21 mouse cellular contexts compared by ENCODE assay signal in the genomic region with DNA sequence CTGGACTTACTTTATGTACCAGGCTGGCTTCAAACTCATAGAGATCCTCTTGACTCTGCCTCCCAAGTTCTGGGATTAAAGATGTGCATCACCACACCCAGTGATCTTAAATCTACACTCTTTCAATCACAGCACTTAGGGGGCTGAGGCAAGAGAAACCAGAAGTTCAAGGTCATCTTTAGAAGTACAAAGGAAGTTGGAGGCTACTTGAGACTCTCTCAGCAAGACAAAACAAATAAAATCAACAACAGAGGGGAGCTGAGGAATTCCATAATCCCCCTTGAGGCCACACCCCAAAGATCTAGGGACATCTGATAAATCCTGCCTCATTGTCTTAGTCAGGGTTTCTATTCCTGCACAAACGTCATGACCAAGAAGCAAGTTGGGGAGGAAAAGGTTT. TPM values are rescaled to one million over a fixed set of nuclear protein-coding genes. Genes with fewer than 3 reads are reported as not detected.
A peak's percentile ranks its signal among the peaks of the same experiment; 100 is the strongest.
DNase-seq lines count a peak whose midpoint lies in the region; TF ChIP-seq lines count a peak whose summit lies in the region.
"Had no signal": no experiment of that assay in that cellular context is flagged by ENCODE, and none has a peak within 500 bp of the region (broad histone marks: within the 10 kb centered on the region; RNA-seq: fewer than 3 reads in every experiment).

No protein-coding gene starts in this region.

- H3K4me1 ChIP-seq in kidney, adult 2 months (ENCODE audit: control insufficient read depth, insufficient read depth, low read length) = peaks cover 12% of the 10 kb centered on the region
- peaks cover 14 to 16% of the 10 kb centered on the region in 2 experiments for H3K4me1 ChIP-seq in ES-E14 (ENCODE audit: control insufficient read depth in 2 of 2, insufficient read depth in 2 of 2, low read length in 2 of 2, poor library complexity in 1 of 2)
- H3K4me1 ChIP-seq: embryonic facial prominence, embryonic 12.5 days; forebrain, embryonic 13.5 days had no signal

- no peak for DNase-seq in kidney, adult 2 months
- no peak for DNase-seq in kidney, postnatal 4 days
- DNase-seq in ES-CJ7 (ENCODE audit: low read depth, low spot score) (peak; percentile 92), ES-E14 (ENCODE audit: low read depth, low spot score) (peak; percentile 42), ZHBTc4 (ENCODE audit: low read depth, low spot score) (peak; percentile 87)
- DNase-seq in cerebellum, adult 11 months = no peak
- no peak for DNase-seq in embryo, embryonic 11 days
- DNase-seq: adrenal gland, adult 2 months; adrenal gland, postnatal 10 days; adrenal gland, postnatal 25 days; cerebellum, adult 11-12 months; cerebellum, adult 2 months; cerebellum, adult 9-10 months; cerebellum, postnatal 14 days; cerebellum, postnatal 36 days; forebrain, postnatal 0 days had no signal

- H3K27ac ChIP-seq in kidney, adult 2 months (ENCODE audit: insufficient read depth, low read depth, low read length) = peak overlapping the region; percentile 89; the same call in 1 of the 2 replicates
- H3K27ac ChIP-seq in ES-E14 (ENCODE audit: insufficient read depth, low read depth, low read length, poor library complexity, severe bottlenecking) = no peak overlapping the region
- H3K27ac ChIP-seq: embryonic facial prominence, embryonic 10.5 days; embryonic facial prominence, embryonic 12.5 days; forebrain, embryonic 13.5 days; forebrain, embryonic 15.5 days had no signal

- no peak for TF ChIP-seq CTCF in kidney, adult 2 months (conservative IDR thresholded peaks at IDR 0.05; ENCODE audit: insufficient read depth, insufficient read length, low read depth, low read length)

- WGBS in kidney, adult 2 months = 20% methylated on average over 1 of the region's 1 CpGs

- no peaks in the 10 kb centered on the region for H3K27me3 ChIP-seq in kidney, adult 2 months (replicated peaks; ENCODE audit: control insufficient read depth, insufficient read depth, low read length)
- H3K27me3 ChIP-seq: embryonic facial prominence, embryonic 12.5 days; forebrain, embryonic 13.5 days; forebrain, embryonic 15.5 days had no signal

- no peak overlapping the region for H3K4me3 ChIP-seq in kidney, adult 2 months (ENCODE audit: insufficient read depth, low read depth, low read length)
- H3K4me3 ChIP-seq in ES-E14 (ENCODE audit: insufficient read depth in 1 of 2, low read depth in 1 of 2, low read length in 2 of 2, poor library complexity in 1 of 2, severe bottlenecking in 1 of 2) = no peak overlapping the region
- H3K4me3 ChIP-seq: embryonic facial prominence, embryonic 10.5 days; embryonic facial prominence, embryonic 12.5 days; forebrain, embryonic 13.5 days; forebrain, embryonic 15.5 days had no signal

- H3K9me3 ChIP-seq in ES-E14 (ENCODE audit: control insufficient read depth, insufficient read depth, low read depth, low read length) = no peaks in the 10 kb centered on the region
- H3K9me3 ChIP-seq: embryonic facial prominence, embryonic 10.5 days; embryonic facial prominence, embryonic 12.5 days; forebrain, embryonic 13.5 days; forebrain, embryonic 15.5 days had no signal

- TF ChIP-seq POLR2A in kidney, adult 2 months (IDR thresholded peaks at IDR 0.05; ENCODE audit: low read depth, low read length) = no peak

- no peak overlapping the region for H3K9ac ChIP-seq in ES-E14 (ENCODE audit: insufficient read depth, low read depth, low read length, poor library complexity, severe bottlenecking)
- H3K9ac ChIP-seq: embryonic facial prominence, embryonic 12.5 days; forebrain, embryonic 13.5 days; forebrain, embryonic 15.5 days; forebrain, postnatal 0 days had no signal

- in situ Hi-C loops in ES-E14 (cut with MboI; ENCODE audit: low sequenced_read_pairs in 2 of 2, unreplicated experiment in 2 of 2) = no loop called here

- no peaks in the 10 kb centered on the region for H3K36me3 ChIP-seq in kidney, adult 2 months (ENCODE audit: control insufficient read depth, insufficient read depth, low read length)
- no peaks in the 10 kb centered on the region for H3K36me3 ChIP-seq in ES-E14 (ENCODE audit: control insufficient read depth, insufficient read depth, low read length, poor library complexity, severe bottlenecking)
- H3K36me3 ChIP-seq: embryonic facial prominence, embryonic 10.5 days; embryonic facial prominence, embryonic 12.5 days; forebrain, embryonic 15.5 days had no signal

TF ChIP-seq in ES-E14, 5 proteins besides CTCF, POLR2A, EP300 and RAD21:
- no peak for TF ChIP-seq CHD2 (IDR thresholded peaks at IDR 0.05; ENCODE audit: low read depth, low read length)
- TF ChIP-seq HCFC1 (IDR thresholded peaks at IDR 0.05; ENCODE audit: borderline replicate concordance, insufficient read depth, low read length) = no peak
- no peak for TF ChIP-seq MAFK (IDR thresholded peaks at IDR 0.05; ENCODE audit: insufficient read depth, low read depth, low read length)
- TF ChIP-seq ZNF384 (IDR thresholded peaks at IDR 0.05; ENCODE audit: low read depth, low read length) = no peak
- TF ChIP-seq ZC3H11A (IDR thresholded peaks at IDR 0.05; ENCODE audit: borderline replicate concordance, low read depth, low read length) = no peak

RNA-seq across cellular contexts. Expression of a gene that starts 18.3 kb away (rescaled TPM):
- 2.9 and 3.1 TPM in 2 replicates for polyA plus RNA-seq in kidney, adult 2 months (2012; rRNA removed)
- total RNA-seq in ES-E14 (2012; rRNA removed) = 1.7 and 2.3 TPM in 2 replicates
- total RNA-seq: MEL had no signal

RNA-seq across cellular contexts. Expression of a gene that starts 36.2 kb away (rescaled TPM):
- 156 and 235 TPM in 2 replicates for polyA plus RNA-seq in kidney, adult 2 months (2012; rRNA removed)
- 74.5 and 122 TPM in 2 replicates for total RNA-seq in ES-E14 (2012; rRNA removed)

RNA-seq across cellular contexts. Expression of a gene that starts 59.3 kb away (rescaled TPM):
- polyA plus RNA-seq in kidney, adult 2 months (2012; rRNA removed) = 126 and 129 TPM in 2 replicates
- 24.9 and 34.9 TPM in 2 replicates for total RNA-seq in ES-E14 (2012; rRNA removed)

Comparison
In these comparisons a context has a peak if more than half of its experiments do, and no peak if none do; other contexts are left out.
1. DNase-seq: peak in ES-CJ7 (single experiment), ES-E14 (single experiment) and ZHBTc4 (single experiment); none in kidney, adult 2 months (single experiment), kidney, postnatal 4 days (0 of 2), cerebellum, adult 11 months (single experiment) and embryo, embryonic 11 days (single experiment).